Mouse (Mus musculus) adrenal gland, adult 8-10 months (tissue): ENCODE measurements around the gene Hist1h2ad. TPM values are rescaled to one million over a fixed set of nuclear protein-coding genes. Genes with fewer than 3 reads are reported as not detected.
"Not testable (repeated sequence)": the region's sequence is repeated elsewhere in the genome, so short reads cannot be mapped to it uniquely, and the experiment has no call there.

Experiments
- DNase-seq: peaks from one replicate; pipeline ENCODE4 v3.0.0; 2022
- total RNA-seq, 4 experiments: library from RNA; stranded (reverse); gene quantifications; 2 replicates each; pipeline ENCODE4 v1.2.4; 2022

Hist1h2ad gene
- total RNA-seq, 4 experiments from 2014 or later: 4.8 to 9.8 (median 5.8) TPM

GRCm38 (mm10) chr13:23564482-23564881 is 9.7 kb upstream of the Hist1h2ad start:
- no peak for DNase-seq

GRCm38 (mm10) chr13:23570261-23571021 is 3.7 kb upstream of the Hist1h2ad start:
- not testable (repeated sequence) for DNase-seq

- DNase-seq: peak; percentile 69
These were observed 3.1 kb upstream of the Hist1h2ad start, which contains the start of the genes Hist1h2ae and Hist1h2bg for GRCm38 (mm10) chr13:23571022-23571503. Gene Hist1h2ae (minus strand): TSS chr13:23571220. Gene Hist1h2bg (plus strand): TSS chr13:23571396.

- not testable (repeated sequence) for DNase-seq
These were observed 2.5 kb upstream of the Hist1h2ad start for GRCm38 (mm10) chr13:23571504-23572217.

GRCm38 (mm10) chr13:23572218-23573033 is 1.8 kb upstream of the Hist1h2ad start:
- DNase-seq: no peak

GRCm38 (mm10) chr13:23573034-23573897 is 915 bp upstream of the Hist1h2ad start:
- DNase-seq: not testable (repeated sequence)

GRCm38 (mm10) chr13:23574546-23575170 is 477 bp downstream of the Hist1h2ad start:
- DNase-seq: not testable (repeated sequence)

GRCm38 (mm10) chr13:23575271-23575851 is 1.2 kb downstream of the Hist1h2ad start, which contains the start of gene Hist1h3d:
Gene Hist1h3d (plus strand): TSS chr13:23575763.
- DNase-seq: no peak

- DNase-seq: not testable (repeated sequence)
These were observed 1.7 kb downstream of the Hist1h2ad start for GRCm38 (mm10) chr13:23575864-23576313.

GRCm38 (mm10) chr13:23576351-23576881 is 2.2 kb downstream of the Hist1h2ad start:
- no peak for DNase-seq

GRCm38 (mm10) chr13:23576906-23577639 is 2.9 kb downstream of the Hist1h2ad start:
- DNase-seq: no peak

- no peak for DNase-seq
These were observed 3.7 kb downstream of the Hist1h2ad start for GRCm38 (mm10) chr13:23577835-23578234.

GRCm38 (mm10) chr13:23581408-23582218 is 7.4 kb downstream of the Hist1h2ad start, which contains the start of gene Hist1h4d:
Gene Hist1h4d (plus strand): TSS chr13:23581598.
- peak; percentile 97 for DNase-seq

- DNase-seq: no peak
These were observed 8.3 kb downstream of the Hist1h2ad start for GRCm38 (mm10) chr13:23582219-23583056.

GRCm38 (mm10) chr13:23583387-23584068 is 9.3 kb downstream of the Hist1h2ad start:
- DNase-seq: no peak

- no peak for DNase-seq
These were observed 10.2 kb downstream of the Hist1h2ad start for GRCm38 (mm10) chr13:23584331-23584730.

- peak; percentile 60 for DNase-seq
These were observed 10.9 kb downstream of the Hist1h2ad start for GRCm38 (mm10) chr13:23585029-23585441.
